Mouse (Mus musculus) left cerebral cortex, postnatal 4 days (tissue): ENCODE measurements around the gene Tomm70a. TPM values are rescaled to one million over a fixed set of nuclear protein-coding genes. Genes with fewer than 3 reads are reported as not detected.

Experiments
- DNase-seq: peaks from one replicate; pipeline ENCODE4 v3.0.0-alpha.2; 2022
- intact Hi-C: fragments of 180-260 bp; cut with DNase I; formaldehyde crosslinking; loops from one replicate; pipeline ENCODE4 v1.15.1; 2025
- total RNA-seq, 2 experiments: library from RNA; stranded (reverse); gene quantifications; 2 replicates each; pipeline ENCODE4 v1.2.3; 2021

The Tomm70a gene
- total RNA-seq, 2 experiments from 2014 or later, result 112 to 113 TPM

DNA sequence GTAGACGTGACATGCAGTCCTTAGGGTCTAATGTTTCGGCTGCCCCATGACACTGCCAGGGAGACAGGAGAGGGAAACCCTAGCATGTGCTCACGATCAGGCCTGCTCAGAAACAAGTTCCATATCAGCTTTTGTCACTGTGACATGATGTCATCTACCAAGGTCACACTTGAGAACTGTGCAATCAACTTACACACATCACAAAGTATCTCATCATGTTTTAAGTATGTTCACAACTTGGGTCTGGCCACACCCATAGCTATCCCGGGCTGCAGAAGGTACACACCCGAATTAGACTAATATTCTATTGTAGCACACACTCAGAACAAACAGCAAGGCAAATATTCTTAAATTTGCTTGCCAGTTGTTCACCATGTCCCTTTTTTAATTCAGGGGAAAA, 60.5 kb downstream of the Tomm70a start:
- intact Hi-C loops, result no loop called here
- no peak for DNase-seq

DNA sequence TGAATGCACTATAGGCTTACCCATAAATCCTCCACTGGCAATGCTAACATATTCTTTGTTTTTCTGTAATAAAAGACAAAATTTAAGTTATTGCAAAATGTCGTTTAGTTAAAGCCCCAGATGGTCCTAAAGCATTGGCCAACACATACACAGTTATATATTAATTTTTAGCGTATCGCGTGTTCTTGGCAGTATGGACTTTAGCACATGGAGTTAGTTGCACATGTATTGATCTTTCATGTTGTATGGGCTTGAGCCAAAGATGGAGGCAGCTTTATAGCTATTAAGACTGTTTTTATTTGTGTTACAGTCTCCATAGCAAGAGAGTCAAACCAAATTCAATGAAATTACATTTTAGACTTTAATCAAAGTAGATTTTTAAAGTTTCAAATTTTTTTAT, 65.1 kb downstream of the Tomm70a start:
- no peak for DNase-seq
- intact Hi-C loops, result no loop called here

DNA sequence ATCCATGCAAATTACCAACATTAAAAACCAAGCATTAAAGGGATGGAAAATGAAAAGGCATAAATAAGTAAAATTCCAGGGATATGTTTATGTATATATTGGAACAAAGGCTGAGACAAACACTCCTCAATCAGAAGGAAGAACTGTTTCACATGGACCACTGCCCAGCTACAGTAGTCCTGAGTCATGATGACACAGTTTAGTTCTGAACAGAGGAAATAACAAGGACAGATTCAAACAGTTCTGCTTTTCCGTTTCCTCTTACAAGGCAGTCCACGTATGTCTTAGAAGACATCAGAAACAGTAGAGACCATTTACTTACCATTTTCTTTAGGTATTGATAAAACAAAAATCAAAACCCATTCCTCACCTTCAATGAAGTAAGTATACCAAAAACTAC, 68.0 kb downstream of the Tomm70a start:
- intact Hi-C loops, result no loop called here
- no peak for DNase-seq

- intact Hi-C loops, result no loop called here
Observed at GRCm38 (mm10) chr16:57190390-57190789, 68.9 kb downstream of the Tomm70a start.

DNA sequence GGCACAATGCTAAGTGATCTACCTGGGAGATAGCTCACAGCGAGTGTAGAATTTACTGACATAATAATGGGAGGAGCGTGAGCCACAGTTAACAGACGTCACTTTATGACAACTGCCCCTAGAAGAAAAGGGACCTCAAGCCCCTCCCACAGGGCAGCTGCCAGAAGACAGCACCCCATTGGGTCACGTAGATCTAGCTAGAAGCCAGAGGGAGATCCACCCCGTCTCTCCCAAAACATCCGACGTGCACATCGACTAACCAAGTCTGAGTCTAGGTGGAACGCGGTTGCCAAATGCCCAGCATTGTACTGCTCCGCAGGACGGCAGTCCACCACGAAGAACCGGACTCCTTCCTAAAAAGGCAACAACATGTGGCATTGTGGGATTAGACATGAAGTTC, 69.7 kb downstream of the Tomm70a start:
- intact Hi-C loops, result no loop called here
- DNase-seq, result no peak

More at GRCm38 (mm10) chr16:57190390-57190789, 68.9 kb downstream of the Tomm70a start:
- no peak for DNase-seq

GRCm38 (mm10) chr16:57196590-57196989, 75.1 kb downstream of the Tomm70a start:
- no peak for DNase-seq
- intact Hi-C loops, result no loop called here

- no peak for DNase-seq
- intact Hi-C loops, result no loop called here
Observed at GRCm38 (mm10) chr16:57197281-57197680, 75.8 kb downstream of the Tomm70a start.

Other genes with a start within 250 kb of the Tomm70a start
- 1 to 10 TPM; 1.5 to 2.7 TPM for gene Tmem45a, start 235.5 kb upstream of the Tomm70a start, total RNA-seq
- gene Lnp1, start 193.6 kb upstream of the Tomm70a start, total RNA-seq, result 1 to 10 TPM in 1 of 2 experiments, under 1 TPM in 1; 0.62 to 1.9 TPM
- gene Tmem45a2, start 50.3 kb upstream of the Tomm70a start, total RNA-seq, result not detected
- 10 to 100 TPM; 22.9 to 26.6 TPM for gene Nit2, start 45.6 kb downstream of the Tomm70a start, total RNA-seq
- gene Tbc1d23, start 109.8 kb downstream of the Tomm70a start, total RNA-seq, result 10 to 100 TPM; 57.0 to 58.5 TPM
- under 1 TPM; 0.42 to 0.72 TPM for gene Tmem30c, start 171.2 kb downstream of the Tomm70a start, total RNA-seq
- gene Filip1l, start 231.4 kb downstream of the Tomm70a start, total RNA-seq, result 1 to 10 TPM; 2.9 to 3.0 TPM